Mouse (Mus musculus) kidney, postnatal 0 days (tissue): ENCODE data around the gene Klhdc1. TPM values are rescaled to one million over a fixed set of nuclear protein-coding genes. Genes with fewer than 3 reads are reported as not detected.

Source experiments
- ATAC-seq: fragments of 200-750 bp; cut with Nextera tagmentation; replicated peaks from 2 replicates; pipeline ENCODE4 v1.8.0; 2017; ENCODE audit warnings: low read depth, moderate number of reproducible peaks, moderate TSS enrichment, moderate library complexity; ENCODE audit not compliant: low FRiP score
- DNase-seq: peaks from one replicate; pipeline ENCODE4 v3.0.0-alpha.2; 2016; ENCODE audit warnings: low spot score
- H3K27ac ChIP-seq: fragments of 300-500 bp; sonication (generic); 2 replicates; pipeline ENCODE4 v1.5.1; 2014; ENCODE audit warnings: mild to moderate bottlenecking
- H3K27me3 ChIP-seq: fragments of 300-500 bp; sonication (generic); 2 replicates; pipeline ENCODE4 v1.6.1; 2014; ENCODE audit warnings: low read length, mixed read lengths; ENCODE audit not compliant: insufficient read depth
- H3K36me3 ChIP-seq: fragments of 300-500 bp; sonication (generic); 2 replicates; pipeline ENCODE4 v1.6.1; 2014; ENCODE audit warnings: low read length, mixed read lengths; ENCODE audit not compliant: insufficient read depth
- H3K4me1 ChIP-seq: fragments of 300-500 bp; sonication (generic); replicated peaks from 2 replicates; pipeline ENCODE4 v1.6.1; 2014; ENCODE audit warnings: antibody characterized with exemption, low read length, mixed read lengths; ENCODE audit not compliant: insufficient read depth
- H3K4me2 ChIP-seq: fragments of 300-500 bp; sonication (generic); 2 replicates; pipeline ENCODE4 v1.6.1; 2014; ENCODE audit warnings: mild to moderate bottlenecking, low read length, moderate library complexity, mixed read lengths
- H3K4me3 ChIP-seq: fragments of 300-500 bp; sonication (generic); replicated peaks from 2 replicates; pipeline ENCODE4 v1.5.1; 2014; ENCODE audit warnings: low read depth, low read length
- H3K9ac ChIP-seq: fragments of 300-500 bp; sonication (generic); 2 replicates; pipeline ENCODE4 v1.6.1; 2014; ENCODE audit warnings: low read depth, low read length
- H3K9me3 ChIP-seq: fragments of 300-500 bp; sonication (generic); replicated peaks from 2 replicates; pipeline ENCODE4 v1.6.1; 2016; ENCODE audit warnings: low read length, inconsistent platforms, mixed read lengths
- CTCF ChIP-seq: IDR thresholded peaks from 2 replicates; pipeline ENCODE4 v1.5.1; 2016; ENCODE audit warnings: antibody characterized with exemption, low read depth, mild to moderate bottlenecking, moderate library complexity
- WGBS: fragments of 180-500 bp; shearing (Covaris S2); extraction: QIAGEN DNeasy Blood & Tissue Kit; methylation state at CpG from one replicate; pipeline ENCODE4 v1.1.7; 2014; 5-methylcytosine and 5-hydroxymethylcytosine counted together
- polyA plus RNA-seq: library from polyadenylated mRNA; unstranded; fragments of >200 nt; fragmentation: Nextera tagmentation; extraction: Ambion mirVana; gene quantifications from 2 replicates; pipeline ENCODE4 v1.2.1, GENCODE M21; 2015

Klhdc1 gene
- polyA plus RNA-seq, 1 experiment from 2014 or later, result 15.8 TPM

- DNase-seq (peak; percentile 35), ATAC-seq (no peak)
- H3K9ac ChIP-seq, result no peak overlapping the region
- H3K36me3 ChIP-seq, result peaks cover 23% of the 10 kb centered on the region; the same call in 1 of the 2 replicates
- H3K27ac ChIP-seq, result no peak overlapping the region
- H3K27me3 ChIP-seq, result no peaks in the 10 kb centered on the region
- no peak overlapping the region for H3K4me2 ChIP-seq
- 81% methylated on average over 5 of the region's 5 CpGs for WGBS
- H3K4me1 ChIP-seq, result no peaks in the 10 kb centered on the region
- peak; percentile 69 for TF ChIP-seq CTCF
- H3K9me3 ChIP-seq, result no peaks in the 10 kb centered on the region
- no peak overlapping the region for H3K4me3 ChIP-seq
Measured at GRCm38 (mm10) chr12:69211057-69211456, 29.9 kb upstream of the Klhdc1 start.

- no peaks in the 10 kb centered on the region for H3K9me3 ChIP-seq
- H3K36me3 ChIP-seq, result peaks cover 22% of the 10 kb centered on the region; the same call in 1 of the 2 replicates
- no peak overlapping the region for H3K27ac ChIP-seq
- H3K4me2 ChIP-seq, result no peak overlapping the region
- TF ChIP-seq CTCF, result peak; percentile 24; the same call in 1 of the 2 replicates
- H3K4me1 ChIP-seq, result no peaks in the 10 kb centered on the region
- H3K27me3 ChIP-seq, result no peaks in the 10 kb centered on the region
- H3K4me3 ChIP-seq, result no peak overlapping the region
- H3K9ac ChIP-seq, result no peak overlapping the region
- no peak for ATAC-seq
- whole genome bisulfite sequencing, result 92% methylated on average over 13 of the region's 13 CpGs
- DNase-seq, result no peak
Measured at GRCm38 (mm10) chr12:69213186-69213777, 27.7 kb upstream of the Klhdc1 start.

- no peaks in the 10 kb centered on the region for H3K27me3 ChIP-seq
- peaks cover 17% of the 10 kb centered on the region; the same call in 1 of the 2 replicates for H3K36me3 ChIP-seq
- H3K4me1 ChIP-seq, result no peaks in the 10 kb centered on the region
- no peak for DNase-seq
- no peak overlapping the region for H3K4me3 ChIP-seq
- WGBS, result 89% methylated on average over 7 of the region's 7 CpGs
- H3K27ac ChIP-seq, result no peak overlapping the region
- TF ChIP-seq CTCF, result no peak
- no peak for ATAC-seq
- H3K9ac ChIP-seq, result no peak overlapping the region
- no peak overlapping the region for H3K4me2 ChIP-seq
- H3K9me3 ChIP-seq, result no peaks in the 10 kb centered on the region
Measured at GRCm38 (mm10) chr12:69214393-69214792, 26.6 kb upstream of the Klhdc1 start.

- TF ChIP-seq CTCF, result no peak
- H3K4me2 ChIP-seq, result no peak overlapping the region
- no peak overlapping the region for H3K9ac ChIP-seq
- no peak overlapping the region for H3K27ac ChIP-seq
- DNase-seq (no peak), ATAC-seq (no peak)
- 93% methylated on average over 3 of the region's 3 CpGs for WGBS
- H3K36me3 ChIP-seq, result peaks cover 18% of the 10 kb centered on the region; the same call in 1 of the 2 replicates
- no peaks in the 10 kb centered on the region for H3K27me3 ChIP-seq
- no peaks in the 10 kb centered on the region for H3K4me1 ChIP-seq
- no peak overlapping the region for H3K4me3 ChIP-seq
- no peaks in the 10 kb centered on the region for H3K9me3 ChIP-seq
Measured at GRCm38 (mm10) chr12:69215000-69215785, 25.8 kb upstream of the Klhdc1 start.

- peaks cover 18% of the 10 kb centered on the region; the same call in 1 of the 2 replicates for H3K36me3 ChIP-seq
- DNase-seq (no peak), ATAC-seq (no peak)
- no peak for TF ChIP-seq CTCF
- H3K4me3 ChIP-seq, result no peak overlapping the region
- H3K27me3 ChIP-seq, result no peaks in the 10 kb centered on the region
- 93% methylated on average over 7 of the region's 7 CpGs for WGBS
- no peak overlapping the region for H3K4me2 ChIP-seq
- H3K4me1 ChIP-seq, result no peaks in the 10 kb centered on the region
- H3K9me3 ChIP-seq, result no peaks in the 10 kb centered on the region
- no peak overlapping the region for H3K9ac ChIP-seq
- H3K27ac ChIP-seq, result no peak overlapping the region
Measured at GRCm38 (mm10) chr12:69216587-69216986, 24.4 kb upstream of the Klhdc1 start.

- ATAC-seq (peak; percentile 80), DNase-seq (peak; percentile 40)
- no peaks in the 10 kb centered on the region for H3K27me3 ChIP-seq
- no peaks in the 10 kb centered on the region for H3K9me3 ChIP-seq
- no peak for TF ChIP-seq CTCF
- H3K4me1 ChIP-seq, result no peaks in the 10 kb centered on the region
- H3K9ac ChIP-seq, result no peak overlapping the region
- no peak overlapping the region for H3K4me3 ChIP-seq
- 59% methylated on average over 19 of the region's 19 CpGs for WGBS
- 0 out of 2 replicates have a peak, but pooled peaks cover 8% of the 10 kb centered on the region for H3K36me3 ChIP-seq
- no peak overlapping the region; the same call in 1 of the 2 replicates for H3K27ac ChIP-seq
- no peak overlapping the region for H3K4me2 ChIP-seq
Measured at GRCm38 (mm10) chr12:69220613-69221277, 20.2 kb upstream of the Klhdc1 start.
